Mouse (Mus musculus) cortical plate, adult 2 months (tissue): ENCODE results near the gene Plscr2. TPM values are rescaled to one million over a fixed set of nuclear protein-coding genes. Genes with fewer than 3 reads are reported as not detected.

Source experiments
- H3K27ac ChIP-seq: fragments of 200-500 bp; 2 replicates; pipeline ENCODE4 v1.5.1; 2012; ENCODE audit warnings: low read length, control low read depth, inconsistent platforms; ENCODE audit not compliant: insufficient read depth
- H3K4me1 ChIP-seq: fragments of 200-500 bp; 2 replicates; pipeline ENCODE4 v1.6.1; 2011; ENCODE audit warnings: low read length; ENCODE audit not compliant: control insufficient read depth, insufficient read depth
- H3K4me3 ChIP-seq: fragments of 200-500 bp; 2 replicates; pipeline ENCODE4 v1.5.1; 2011; ENCODE audit warnings: mild to moderate bottlenecking, low read length, control low read depth; ENCODE audit not compliant: insufficient read depth
- CTCF ChIP-seq: fragments of 200-500 bp; IDR thresholded peaks from 2 replicates; pipeline ENCODE4 v1.5.1; 2011; ENCODE audit warnings: mild to moderate bottlenecking, control low read depth, low read length; ENCODE audit not compliant: insufficient read depth; ENCODE audit errors: extremely low read depth
- POLR2A ChIP-seq: fragments of 200-500 bp; IDR thresholded peaks from 2 replicates; pipeline ENCODE4 v1.6.1; 2011; ENCODE audit warnings: mild to moderate bottlenecking, low read length, control low read depth; ENCODE audit not compliant: insufficient read depth; ENCODE audit errors: extremely low read depth
- polyA plus RNA-seq: library from polyadenylated mRNA; depleted of rRNA; stranded (reverse); fragments of >200 nt; gene quantifications from 2 replicates; pipeline ENCODE4 v1.2.3, GENCODE M21; 2012; rRNA removed

Gene Plscr2
- polyA plus RNA-seq, 1 experiment = 2.0 TPM

- no peak overlapping the region for H3K4me3 ChIP-seq
- H3K4me1 ChIP-seq = no peaks in the 10 kb centered on the region
- no peak overlapping the region for H3K27ac ChIP-seq
- TF ChIP-seq POLR2A (no peak), CTCF (no peak)
These were observed 59.4 kb downstream of the Plscr2 start for GRCm38 (mm10) chr9:92334845-92335244.

- Histone ChIP-seq H3K4me3 (no peak overlapping the region), H3K4me1 (no peaks in the 10 kb centered on the region), H3K27ac (no peak overlapping the region)
- TF ChIP-seq CTCF (no peak), POLR2A (no peak)
These were observed 59.9 kb downstream of the Plscr2 start for GRCm38 (mm10) chr9:92335277-92335818.

GRCm38 (mm10) chr9:92337063-92337462, 61.7 kb downstream of the Plscr2 start:
- Histone ChIP-seq H3K4me1 (no peaks in the 10 kb centered on the region), H3K27ac (no peak overlapping the region), H3K4me3 (no peak overlapping the region)
- TF ChIP-seq CTCF (no peak), POLR2A (no peak)

GRCm38 (mm10) chr9:92337661-92338060, 62.3 kb downstream of the Plscr2 start:
- no peak overlapping the region for H3K4me3 ChIP-seq
- no peak for TF ChIP-seq CTCF
- TF ChIP-seq POLR2A = no peak
- no peak overlapping the region for H3K27ac ChIP-seq
- no peaks in the 10 kb centered on the region for H3K4me1 ChIP-seq

- H3K4me1 ChIP-seq = no peaks in the 10 kb centered on the region
- H3K4me3 ChIP-seq = no peak overlapping the region
- TF ChIP-seq POLR2A = no peak
- TF ChIP-seq CTCF = no peak
- no peak overlapping the region for H3K27ac ChIP-seq
These were observed 63.6 kb downstream of the Plscr2 start for GRCm38 (mm10) chr9:92338954-92339353.

Other genes starting within 250 kb of the Plscr2 start
- gene Plscr5, start 82.7 kb upstream of the Plscr2 start, polyA plus RNA-seq = not detected in 2 replicates
- gene Plscr1, start 25.9 kb upstream of the Plscr2 start, polyA plus RNA-seq = 2.4 and 2.6 TPM in 2 replicates
- gene 1700057G04Rik, start 33.8 kb downstream of the Plscr2 start, polyA plus RNA-seq = not detected in 2 replicates
- gene Plscr4, start 181.8 kb downstream of the Plscr2 start, polyA plus RNA-seq = 4.0 and 4.2 TPM in 2 replicates